Mouse (Mus musculus) midbrain, embryonic 11.5 days (tissue): ENCODE data around the gene Nfatc2. TPM values are rescaled to one million over a fixed set of nuclear protein-coding genes. Genes with fewer than 3 reads are reported as not detected.

Experiments
- ATAC-seq: fragments of 200-750 bp; cut with Nextera tagmentation; 2 replicates; pipeline ENCODE4 v1.8.0; 2017; ENCODE audit warnings: moderate TSS enrichment, moderate library complexity; ENCODE audit not compliant: low FRiP score
- DNase-seq: peaks from one replicate; pipeline ENCODE4 v3.0.0; 2015; ENCODE audit warnings: low spot score; ENCODE audit errors: missing footprints
- H3K27ac ChIP-seq: fragments of 300-500 bp; sonication (generic); 2 replicates; pipeline ENCODE4 v1.5.1; 2014; ENCODE audit warnings: low read depth, low read length
- H3K27me3 ChIP-seq: fragments of 300-500 bp; sonication (generic); 2 replicates; pipeline ENCODE4 v1.6.1; 2014; ENCODE audit warnings: mild to moderate bottlenecking, low read length, moderate library complexity, mixed read lengths; ENCODE audit not compliant: control insufficient read depth, insufficient read depth
- H3K36me3 ChIP-seq: fragments of 300-500 bp; sonication (generic); 2 replicates; pipeline ENCODE4 v1.6.1; 2014; ENCODE audit warnings: mild to moderate bottlenecking, low read length, moderate library complexity, mixed read lengths; ENCODE audit not compliant: control insufficient read depth, insufficient read depth
- H3K4me1 ChIP-seq: fragments of 300-500 bp; sonication (generic); 2 replicates; pipeline ENCODE4 v1.6.1; 2014; ENCODE audit warnings: low read length; ENCODE audit not compliant: control insufficient read depth, insufficient read depth
- H3K4me2 ChIP-seq: fragments of 300-500 bp; sonication (generic); 2 replicates; pipeline ENCODE4 v1.6.1; 2014; ENCODE audit warnings: mild to moderate bottlenecking, moderate library complexity
- H3K4me3 ChIP-seq: fragments of 300-500 bp; sonication (generic); 2 replicates; pipeline ENCODE4 v1.5.1; 2014; ENCODE audit warnings: low read depth, low read length
- H3K9ac ChIP-seq: fragments of 300-500 bp; sonication (generic); 2 replicates; pipeline ENCODE4 v1.6.1; 2014; ENCODE audit warnings: low read length
- H3K9me3 ChIP-seq: fragments of 300-500 bp; sonication (generic); 2 replicates; pipeline ENCODE4 v1.6.1; 2016; ENCODE audit warnings: low read length; ENCODE audit not compliant: control insufficient read depth
- WGBS: fragments of 180-500 bp; shearing (Covaris S2); extraction: QIAGEN DNeasy Blood & Tissue Kit; methylation state at CpG from one replicate; pipeline ENCODE4 v1.1.7; 2014; 5-methylcytosine and 5-hydroxymethylcytosine counted together
- polyA plus RNA-seq: library from polyadenylated mRNA; unstranded; fragments of >200 nt; fragmentation: Nextera tagmentation; extraction: Ambion mirVana; gene quantifications from 2 replicates; pipeline ENCODE4 v1.2.1, GENCODE M21; 2014

The Nfatc2 gene
- polyA plus RNA-seq, 1 experiment from 2014 or later = 0.66 TPM

GRCm38 (mm10) chr2:168613092-168613880 is 11.8 kb upstream of the Nfatc2 start:
- Histone ChIP-seq H3K9ac (no peak overlapping the region), H3K9me3 (no peaks in the 10 kb centered on the region), H3K27me3 (no peaks in the 10 kb centered on the region), H3K4me1 (peaks cover 8% of the 10 kb centered on the region; the same call in 1 of the 2 replicates), H3K4me2 (no peak overlapping the region), H3K36me3 (no peaks in the 10 kb centered on the region), H3K4me3 (no peak overlapping the region), H3K27ac (no peak overlapping the region)
- WGBS = 33% methylated on average over 13 of the region's 13 CpGs
- DNase-seq (no peak), ATAC-seq (0 out of 2 replicates have a peak, but pooled peaks have one; percentile 38)

DNA sequence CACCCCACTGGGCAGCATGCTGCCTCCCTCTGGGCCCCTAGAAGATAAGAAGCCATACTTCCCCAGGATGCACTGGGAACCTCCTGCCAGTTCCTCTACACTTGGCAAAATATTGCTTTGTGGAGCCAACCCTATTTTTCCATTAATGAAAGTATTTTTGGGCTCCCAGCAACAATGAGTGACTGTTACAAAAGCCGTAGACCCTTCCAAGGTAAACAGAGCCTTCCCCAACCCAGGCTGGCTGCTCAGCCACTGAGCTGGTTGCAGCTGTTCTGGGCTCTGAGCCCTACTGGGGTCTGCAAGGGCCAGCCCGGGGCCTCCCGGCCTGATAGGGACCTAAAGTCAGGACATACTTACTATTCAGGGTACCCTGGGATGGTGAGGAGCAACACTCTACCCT is 9.5 kb upstream of the Nfatc2 start:
- no peak overlapping the region for H3K4me3 ChIP-seq
- DNase-seq = no peak
- no peak overlapping the region for H3K27ac ChIP-seq
- H3K9me3 ChIP-seq = no peaks in the 10 kb centered on the region
- H3K4me2 ChIP-seq = no peak overlapping the region
- H3K4me1 ChIP-seq = peaks cover 8% of the 10 kb centered on the region; the same call in 1 of the 2 replicates
- WGBS = 73% methylated on average over 3 of the region's 3 CpGs
- ATAC-seq = no peak
- no peaks in the 10 kb centered on the region for H3K27me3 ChIP-seq
- H3K36me3 ChIP-seq = no peaks in the 10 kb centered on the region
- H3K9ac ChIP-seq = no peak overlapping the region

DNA sequence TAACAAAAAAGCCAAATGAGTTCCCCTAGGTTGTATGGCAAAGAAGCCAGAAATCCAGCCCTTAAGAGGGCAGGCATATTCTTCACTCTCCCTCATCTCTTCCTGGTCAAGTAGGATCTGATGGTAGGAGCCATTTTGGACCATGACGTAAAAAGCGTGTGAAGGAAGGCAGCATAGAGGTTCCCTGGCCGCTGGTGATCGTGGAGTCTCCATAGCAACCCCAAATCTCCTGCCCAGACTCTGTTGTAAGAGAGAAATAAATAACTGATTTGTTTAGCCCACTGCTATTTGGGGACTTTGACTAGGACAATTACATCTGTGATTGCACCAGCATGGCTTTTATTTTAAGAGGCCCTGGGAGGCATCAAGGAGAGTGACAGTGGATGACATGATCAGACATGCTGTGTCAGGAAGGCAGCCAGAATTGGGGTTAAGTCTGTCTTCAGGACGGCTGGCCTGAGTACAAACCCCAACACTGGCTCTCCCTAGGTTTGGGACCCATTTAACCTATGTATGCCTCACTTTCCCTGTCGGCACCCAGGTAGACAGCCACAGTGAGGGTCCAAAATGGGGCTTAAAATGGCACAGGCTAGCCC is 8.3 kb upstream of the Nfatc2 start:
- Histone ChIP-seq H3K4me2 (no peak overlapping the region), H3K9ac (no peak overlapping the region), H3K4me1 (peaks cover 8% of the 10 kb centered on the region; the same call in 1 of the 2 replicates), H3K27me3 (no peaks in the 10 kb centered on the region), H3K4me3 (no peak overlapping the region), H3K36me3 (no peaks in the 10 kb centered on the region), H3K9me3 (no peaks in the 10 kb centered on the region), H3K27ac (no peak overlapping the region)
- 52% methylated on average over 6 of the region's 6 CpGs for whole genome bisulfite sequencing
- DNase-seq (no peak), ATAC-seq (no peak)

DNA sequence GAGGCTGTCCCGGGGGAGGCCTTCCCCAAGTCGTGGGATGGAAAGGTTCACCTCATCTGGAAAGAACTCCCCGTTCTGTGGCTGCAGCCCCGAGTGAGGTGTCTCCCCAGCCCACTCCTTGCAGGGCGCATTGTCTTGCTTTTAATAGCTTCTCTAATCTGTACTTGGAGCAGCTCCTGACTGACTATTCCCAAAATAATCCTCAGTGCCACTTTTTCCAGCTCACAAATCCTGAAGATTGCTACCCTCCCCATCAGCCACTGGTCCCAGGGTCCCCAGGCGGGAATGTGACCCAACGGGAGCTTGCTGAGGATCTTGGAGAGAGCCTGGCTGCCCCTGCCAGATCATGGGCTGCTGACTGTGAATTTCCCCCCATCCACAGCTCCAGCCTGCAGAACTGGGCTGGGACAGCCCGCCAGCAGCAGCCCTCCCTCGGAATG is 6.7 kb upstream of the Nfatc2 start:
- no peak for DNase-seq
- Histone ChIP-seq H3K9me3 (no peaks in the 10 kb centered on the region), H3K4me3 (no peak overlapping the region), H3K27me3 (peaks cover 4% of the 10 kb centered on the region; the same call in 1 of the 2 replicates), H3K27ac (no peak overlapping the region), H3K4me1 (0 out of 2 replicates have a peak, but pooled peaks cover under 1% of the 10 kb centered on the region), H3K36me3 (no peaks in the 10 kb centered on the region), H3K9ac (no peak overlapping the region), H3K4me2 (no peak overlapping the region)
- 65% methylated on average over 9 of the region's 9 CpGs for WGBS
- no peak for ATAC-seq

- Histone ChIP-seq H3K4me3 (no peak overlapping the region), H3K9ac (no peak overlapping the region), H3K4me1 (peaks cover 14% of the 10 kb centered on the region), H3K9me3 (no peaks in the 10 kb centered on the region), H3K4me2 (no peak overlapping the region), H3K27me3 (peaks cover 31% of the 10 kb centered on the region), H3K27ac (no peak overlapping the region), H3K36me3 (no peaks in the 10 kb centered on the region)
- DNase-seq = no peak
- no peak for ATAC-seq
- 59% methylated on average over 16 of the region's 16 CpGs for WGBS
Observed at GRCm38 (mm10) chr2:168604655-168605070, 3.2 kb upstream of the Nfatc2 start.

DNA sequence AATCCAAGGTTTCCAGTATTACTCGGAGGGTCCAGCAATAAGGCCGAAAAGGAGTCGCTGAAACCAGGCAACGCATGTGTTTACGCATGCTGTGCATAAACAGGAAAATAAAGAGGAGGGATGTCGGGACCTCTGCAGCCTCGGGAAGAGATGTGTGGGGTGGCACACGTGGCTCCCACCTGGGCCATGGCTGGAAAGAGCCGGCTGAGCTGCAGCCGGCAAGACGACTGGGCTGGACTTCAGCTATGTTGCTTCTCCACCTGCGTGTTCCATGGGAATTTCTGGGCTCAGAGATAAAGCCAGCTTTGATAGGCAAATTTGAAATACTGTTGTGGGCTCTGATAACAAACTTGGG is 907 bp upstream of the Nfatc2 start:
- H3K27me3 ChIP-seq = peaks cover 34% of the 10 kb centered on the region

GRCm38 (mm10) chr2:168600750-168601490 is 537 bp downstream of the Nfatc2 start:
- peak; percentile 95 for DNase-seq

More for the DNA sequence above, 907 bp upstream of the Nfatc2 start:
- WGBS = 23% methylated on average over 12 of the region's 12 CpGs
- DNase-seq (no peak), ATAC-seq (no peak)
- Histone ChIP-seq H3K36me3 (no peaks in the 10 kb centered on the region), H3K4me3 (no peak overlapping the region), H3K4me2 (peak overlapping the region; percentile 91; the same call in 1 of the 2 replicates), H3K4me1 (peaks cover 14% of the 10 kb centered on the region), H3K9ac (no peak overlapping the region), H3K27ac (no peak overlapping the region), H3K9me3 (no peaks in the 10 kb centered on the region)

DNA sequence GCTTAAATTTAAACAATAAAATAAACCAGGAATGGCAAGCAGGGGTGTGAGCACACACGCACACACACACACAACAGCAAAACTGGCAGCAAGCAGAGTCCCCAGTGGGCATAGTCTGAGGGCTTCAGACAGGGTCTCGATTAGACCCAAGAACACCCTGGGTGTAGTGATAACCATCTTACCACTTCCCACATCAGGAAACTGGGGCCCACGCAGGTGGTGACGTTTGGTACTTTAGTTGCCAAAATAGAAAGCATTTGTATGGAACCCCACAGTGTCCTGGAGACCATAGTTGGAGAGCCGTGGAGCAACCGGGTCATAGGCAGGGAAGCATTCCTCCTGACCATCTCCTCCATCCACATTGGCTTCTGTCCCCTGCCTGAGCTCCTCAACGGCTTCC is 5.8 kb downstream of the Nfatc2 start:
- DNase-seq (no peak), ATAC-seq (no peak)
- Histone ChIP-seq H3K4me1 (peaks cover 3% of the 10 kb centered on the region), H3K4me2 (no peak overlapping the region), H3K4me3 (no peak overlapping the region), H3K27ac (no peak overlapping the region), H3K9me3 (no peaks in the 10 kb centered on the region), H3K9ac (no peak overlapping the region), H3K27me3 (peaks cover 15% of the 10 kb centered on the region), H3K36me3 (no peaks in the 10 kb centered on the region)
- 81% methylated on average over 7 of the region's 7 CpGs for WGBS

More at GRCm38 (mm10) chr2:168600750-168601490, 537 bp downstream of the Nfatc2 start:
- H3K9me3 ChIP-seq = no peaks in the 10 kb centered on the region
- peak overlapping the region; percentile 91 for H3K4me2 ChIP-seq
- peak; percentile 33 for ATAC-seq
- H3K4me1 ChIP-seq = peaks cover 14% of the 10 kb centered on the region
- H3K27ac ChIP-seq = no peak overlapping the region
- H3K36me3 ChIP-seq = no peaks in the 10 kb centered on the region
- H3K9ac ChIP-seq = peak overlapping the region; percentile 63
- H3K27me3 ChIP-seq = peaks cover 34% of the 10 kb centered on the region
- peak overlapping the region; percentile 51 for H3K4me3 ChIP-seq
- WGBS = 1% methylated on average over 32 of the region's 32 CpGs
